Mouse (Mus musculus) cerebellum, adult 18-20 months (tissue): ENCODE measurements around the gene Trp53i13.

Source experiments
- DNase-seq, 2 experiments: peaks; one replicate each; pipeline ENCODE4 v3.0.0; 2021

Trp53i13 gene

GRCm38 (mm10) chr11:77461856-77462255 is 53.9 kb downstream of the Trp53i13 start:
- no peak for DNase-seq
